Comparison of ENCODE assay signal across 27 mouse cellular contexts in the genomic region with DNA sequence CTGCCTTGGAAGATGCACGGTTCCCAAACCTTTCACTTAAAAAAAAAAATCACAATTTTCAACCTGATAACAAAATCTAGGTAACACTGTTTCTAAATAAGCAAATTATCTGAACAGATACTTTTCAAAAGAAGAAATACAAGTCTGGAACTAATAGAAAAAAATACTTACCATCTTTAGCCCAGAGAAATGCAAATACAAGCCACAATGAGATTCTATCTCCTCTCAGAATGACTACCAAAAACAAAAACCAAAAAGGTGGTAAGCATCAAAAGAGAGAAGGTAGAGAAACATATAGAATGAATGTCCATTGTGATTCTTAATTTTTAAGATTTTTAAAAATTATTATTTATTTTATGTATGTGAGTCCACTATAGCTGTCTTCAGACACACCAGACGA.
"Had no signal": no experiment of that assay in that cellular context is flagged by ENCODE, and none has a peak within 500 bp of the region (broad histone marks: within the 10 kb centered on the region; RNA-seq: fewer than 3 reads in every experiment).

No protein-coding gene starts in this region.

- ATAC-seq: forebrain, embryonic 13.5 days; forebrain, embryonic 14.5 days; forebrain, embryonic 15.5 days; forebrain, embryonic 16.5 days; forebrain, postnatal 0 days had no signal

- H3K4me2 ChIP-seq: embryonic facial prominence, embryonic 12.5 days; embryonic facial prominence, embryonic 13.5 days; embryonic facial prominence, embryonic 15.5 days; forebrain, embryonic 12.5 days; forebrain, embryonic 13.5 days; forebrain, embryonic 15.5 days; heart, embryonic 11.5 days had no signal

- H3K4me1 ChIP-seq: embryonic facial prominence, embryonic 12.5 days; embryonic facial prominence, embryonic 13.5 days; forebrain, embryonic 12.5 days; forebrain, embryonic 13.5 days; forebrain, embryonic 15.5 days had no signal

- H3K36me3 ChIP-seq: embryonic facial prominence, embryonic 10.5 days; embryonic facial prominence, embryonic 12.5 days; embryonic facial prominence, embryonic 13.5 days; embryonic facial prominence, embryonic 15.5 days; forebrain, embryonic 10.5 days; forebrain, embryonic 12.5 days; forebrain, embryonic 15.5 days; heart, embryonic 10.5 days had no signal

- H3K9ac ChIP-seq: embryonic facial prominence, embryonic 12.5 days; embryonic facial prominence, embryonic 13.5 days; embryonic facial prominence, embryonic 15.5 days; forebrain, embryonic 12.5 days; forebrain, embryonic 13.5 days; forebrain, embryonic 15.5 days; forebrain, postnatal 0 days had no signal

- H3K4me3 ChIP-seq: embryonic facial prominence, embryonic 10.5 days; embryonic facial prominence, embryonic 12.5 days; embryonic facial prominence, embryonic 13.5 days; embryonic facial prominence, embryonic 15.5 days; erythroblast, embryonic 14.5 days; forebrain, embryonic 10.5 days; forebrain, embryonic 12.5 days; forebrain, embryonic 13.5 days; forebrain, embryonic 15.5 days; gastrocnemius, adult 2 months; heart, adult 2 months; heart, embryonic 10.5 days had no signal

- DNase-seq: cerebellum, postnatal 10 days; cerebellum, postnatal 14 days; cerebellum, postnatal 25 days; cerebellum, postnatal 36 days; embryo, embryonic 11 days; forebrain, postnatal 0 days; gastrocnemius, adult 2 months; gastrocnemius, postnatal 10 days; gastrocnemius, postnatal 14 days; gastrocnemius, postnatal 25 days; gastrocnemius, postnatal 36 days; heart, adult 11 months; heart, adult 18-20 months; heart, adult 2 months had no signal

- H3K9me3 ChIP-seq: embryonic facial prominence, embryonic 10.5 days; embryonic facial prominence, embryonic 12.5 days; embryonic facial prominence, embryonic 13.5 days; embryonic facial prominence, embryonic 15.5 days; forebrain, embryonic 10.5 days; forebrain, embryonic 12.5 days; forebrain, embryonic 13.5 days; forebrain, embryonic 15.5 days; heart, embryonic 10.5 days had no signal

- H3K27me3 ChIP-seq: embryonic facial prominence, embryonic 12.5 days; embryonic facial prominence, embryonic 13.5 days; embryonic facial prominence, embryonic 15.5 days; forebrain, embryonic 12.5 days; forebrain, embryonic 13.5 days; forebrain, embryonic 15.5 days had no signal

- H3K27ac ChIP-seq: embryonic facial prominence, embryonic 10.5 days; embryonic facial prominence, embryonic 12.5 days; embryonic facial prominence, embryonic 13.5 days; embryonic facial prominence, embryonic 15.5 days; forebrain, embryonic 10.5 days; forebrain, embryonic 12.5 days; forebrain, embryonic 13.5 days; forebrain, embryonic 15.5 days; gastrocnemius, adult 2 months; heart, adult 2 months; heart, embryonic 10.5 days had no signal
